ENCODE assay signal across 8 mouse cellular contexts in the genomic region with DNA sequence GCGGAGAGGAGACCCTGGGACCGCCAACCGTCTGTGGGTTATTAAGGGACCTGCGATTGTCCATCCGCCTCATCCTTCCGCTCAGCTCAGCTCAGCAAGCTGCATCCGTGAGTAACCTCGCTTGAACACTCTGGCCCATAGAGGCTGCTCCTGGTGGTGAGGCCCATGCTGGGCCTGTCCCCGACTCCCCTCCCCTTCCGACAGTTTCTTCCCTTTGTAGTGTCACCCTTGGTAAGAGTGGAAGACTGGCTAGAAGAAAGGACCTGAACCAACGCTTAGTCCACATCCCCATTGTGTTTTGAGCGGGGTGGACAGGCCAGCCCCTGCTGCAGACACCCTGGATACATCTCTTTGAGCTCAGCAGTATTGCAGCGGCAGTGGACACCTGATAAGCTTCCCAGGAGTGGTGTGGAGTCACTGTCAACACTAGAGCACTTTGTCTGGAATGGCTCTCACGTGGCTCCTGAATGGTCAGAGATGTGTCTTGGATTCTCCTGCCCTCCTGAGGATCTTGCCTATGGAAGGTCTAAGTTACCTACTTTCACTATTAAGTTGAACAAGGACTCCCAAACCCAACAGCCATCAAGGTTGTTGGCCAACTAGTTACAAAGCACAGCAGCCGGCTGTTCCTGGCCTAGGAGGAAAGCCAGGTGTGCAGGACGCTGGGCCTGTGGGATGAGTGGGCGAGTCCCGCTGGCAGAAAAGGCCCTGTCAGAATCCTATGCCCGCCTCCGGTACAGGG. TPM values are rescaled to one million over a fixed set of nuclear protein-coding genes. Genes with fewer than 3 reads are reported as not detected.
DNase-seq lines count a peak whose midpoint lies in the region; ATAC-seq lines count a peak whose summit lies in the region.

No protein-coding gene starts in this region.

- H3K27me3 ChIP-seq in kidney, embryonic 15.5 days = no peaks in the 10 kb centered on the region
- no peaks in the 10 kb centered on the region for H3K27me3 ChIP-seq in hindbrain, embryonic 11.5 days (ENCODE audit: control insufficient read depth, insufficient read depth, low read length)
- no peaks in the 10 kb centered on the region for H3K27me3 ChIP-seq in midbrain, embryonic 12.5 days

- no peaks in the 10 kb centered on the region for H3K9me3 ChIP-seq in kidney, embryonic 15.5 days (replicated peaks)
- no peaks in the 10 kb centered on the region for H3K9me3 ChIP-seq in hindbrain, embryonic 11.5 days (ENCODE audit: control insufficient read depth, low read length)
- no peaks in the 10 kb centered on the region for H3K9me3 ChIP-seq in midbrain, embryonic 12.5 days

- H3K9ac ChIP-seq in kidney, embryonic 15.5 days = peak overlapping the region; percentile 71
- H3K9ac ChIP-seq in hindbrain, embryonic 11.5 days (ENCODE audit: low read depth, low read length) = peak overlapping the region; percentile 80
- H3K9ac ChIP-seq in midbrain, embryonic 12.5 days (replicated peaks) = peak overlapping the region; percentile 72

- peaks cover 40% of the 10 kb centered on the region for H3K36me3 ChIP-seq in kidney, embryonic 15.5 days
- no peaks in the 10 kb centered on the region for H3K36me3 ChIP-seq in hindbrain, embryonic 11.5 days (ENCODE audit: control insufficient read depth, insufficient read depth, low read length)
- peaks cover 30% of the 10 kb centered on the region for H3K36me3 ChIP-seq in midbrain, embryonic 12.5 days

- H3K27ac ChIP-seq in kidney, embryonic 15.5 days = peak overlapping the region; percentile 74
- peak overlapping the region; percentile 43; the same call in 1 of the 2 replicates for H3K27ac ChIP-seq in hindbrain, embryonic 11.5 days (ENCODE audit: low read depth, low read length)
- peak overlapping the region; percentile 57 for H3K27ac ChIP-seq in midbrain, embryonic 12.5 days (replicated peaks)

- peak; percentile 63 for ATAC-seq in kidney, embryonic 15.5 days (replicated peaks; ENCODE audit: low FRiP score)
- peak; percentile 5; the same call in 1 of the 2 replicates for ATAC-seq in common myeloid progenitor, adult 5-6 weeks (replicated peaks; ENCODE audit: low read depth, poor library complexity, severe bottlenecking)
- ATAC-seq in hindbrain, embryonic 11.5 days (ENCODE audit: low FRiP score) = peak; percentile 61
- ATAC-seq in midbrain, embryonic 12.5 days (ENCODE audit: low FRiP score, low read depth) = peak; percentile 45

- no peak for DNase-seq in kidney, adult 11 months
- no peak for DNase-seq in hindbrain, embryonic 11.5 days (ENCODE audit: low spot score)
- DNase-seq in c-Kit-positive CD71-positive TER-119-positive erythroid progenitor cells, embryonic 14.5 days (ENCODE audit: low spot score) = no peak
- DNase-seq in Muller cell, postnatal 12 days (ENCODE audit: inconsistent ontology term) = no peak
- no peak for DNase-seq in spleen, postnatal 14 days (ENCODE audit: low spot score in 2 of 2)

- 30% methylated on average over 20 of the region's 20 CpGs for WGBS in kidney, embryonic 15.5 days
- 32% methylated on average over 20 of the region's 20 CpGs for WGBS in hindbrain, embryonic 11.5 days
- WGBS in midbrain, embryonic 12.5 days = 35% methylated on average over 20 of the region's 20 CpGs

- peak overlapping the region; percentile 81 for H3K4me2 ChIP-seq in kidney, embryonic 15.5 days
- peak overlapping the region; percentile 86 for H3K4me2 ChIP-seq in hindbrain, embryonic 11.5 days (replicated peaks; ENCODE audit: low read depth, low read length)
- peak overlapping the region; percentile 72 for H3K4me2 ChIP-seq in midbrain, embryonic 12.5 days (replicated peaks)

- peak overlapping the region; percentile 72 for H3K4me3 ChIP-seq in kidney, embryonic 15.5 days (replicated peaks)
- peak overlapping the region; percentile 64 for H3K4me3 ChIP-seq in hindbrain, embryonic 11.5 days (ENCODE audit: low read depth, low read length)
- peak overlapping the region; percentile 58 for H3K4me3 ChIP-seq in midbrain, embryonic 12.5 days

- H3K4me1 ChIP-seq in kidney, embryonic 15.5 days = peaks cover 22% of the 10 kb centered on the region
- H3K4me1 ChIP-seq in hindbrain, embryonic 11.5 days (replicated peaks; ENCODE audit: control insufficient read depth, insufficient read depth, low read length) = peaks cover 2% of the 10 kb centered on the region; the same call in 1 of the 2 replicates
- peaks cover 13% of the 10 kb centered on the region for H3K4me1 ChIP-seq in midbrain, embryonic 12.5 days

RNA-seq across cellular contexts. Expression of a gene that starts 0.8 kb away (rescaled TPM):
- 10.1 and 11.2 TPM in 2 replicates for polyA plus RNA-seq in kidney, embryonic 15.5 days (2015; fragmentation: Nextera tagmentation; extraction: Ambion mirVana)
- total RNA-seq in common myeloid progenitor, adult 5-6 weeks (2017) = 0.05 and 0.15 TPM in 2 replicates
- polyA plus RNA-seq in hindbrain, embryonic 11.5 days (2014; fragmentation: Nextera tagmentation; extraction: Ambion mirVana) = 15.0 and 17.3 TPM in 2 replicates
- polyA plus RNA-seq in midbrain, embryonic 12.5 days (2016; fragmentation: Nextera tagmentation; extraction: Ambion mirVana) = 16.7 and 17.3 TPM in 2 replicates

RNA-seq across cellular contexts. Expression of a gene that starts 16.0 kb away (rescaled TPM):
- 7.1 and 8.3 TPM in 2 replicates for polyA plus RNA-seq in kidney, embryonic 15.5 days (2015; fragmentation: Nextera tagmentation; extraction: Ambion mirVana)
- total RNA-seq in common myeloid progenitor, adult 5-6 weeks (2017) = 8.2 and 11.6 TPM in 2 replicates
- 12.9 and 14.9 TPM in 2 replicates for polyA plus RNA-seq in hindbrain, embryonic 11.5 days (2014; fragmentation: Nextera tagmentation; extraction: Ambion mirVana)
- 24.1 and 27.6 TPM in 2 replicates for polyA plus RNA-seq in midbrain, embryonic 12.5 days (2016; fragmentation: Nextera tagmentation; extraction: Ambion mirVana)

Comparison
In these comparisons a context has a peak if more than half of its experiments do, and no peak if none do; other contexts are left out.
1. ATAC-seq: peak in every context shown above with its lines; median percentile 63 in kidney, embryonic 15.5 days; 61 in hindbrain, embryonic 11.5 days; 45 in midbrain, embryonic 12.5 days; 5 in common myeloid progenitor, adult 5-6 weeks.